Mouse (Mus musculus): ENCODE results near the gene Sez6.

Sez6 gene

DNA sequence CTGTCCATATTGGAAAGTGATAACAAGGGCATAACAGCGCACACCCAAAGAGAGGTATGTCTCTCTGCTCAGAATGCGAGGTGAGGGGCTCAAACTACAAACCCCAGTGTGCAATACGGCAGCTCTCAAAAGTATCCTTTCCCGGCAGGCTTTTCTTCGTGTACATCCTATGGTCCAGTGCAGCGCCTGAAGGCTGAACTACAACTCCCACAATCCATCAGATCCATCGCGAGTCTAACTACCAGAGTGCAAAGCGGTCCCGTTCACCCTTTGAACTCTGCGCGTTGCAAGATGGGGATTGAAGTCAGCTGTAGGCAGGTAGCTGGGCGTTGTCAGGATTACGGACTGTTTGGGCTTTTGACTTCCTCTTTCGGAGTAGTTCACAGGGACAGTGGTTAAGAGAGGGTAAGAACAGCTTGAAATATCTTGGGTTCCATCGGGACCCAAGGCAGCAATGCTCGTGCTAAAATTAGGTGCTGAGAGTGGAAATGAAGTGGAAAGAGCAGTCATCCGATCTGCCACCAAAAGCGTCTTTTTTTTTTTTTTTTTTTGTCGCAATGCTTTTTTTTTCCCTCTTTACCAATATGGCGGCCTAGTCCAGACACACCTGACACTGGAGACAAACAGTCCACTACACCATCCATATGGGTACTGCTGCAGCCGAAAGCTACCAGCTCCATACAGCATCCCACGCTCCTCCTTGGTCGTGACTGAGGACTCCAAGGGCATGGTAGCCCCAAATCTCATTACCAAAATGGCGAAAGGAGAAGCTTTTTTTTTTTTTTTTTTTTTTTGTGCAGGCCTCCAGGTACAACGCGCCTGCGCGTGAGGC is 51.2 kb downstream of the Sez6 start:
- DNase-seq = peak; percentile 97 to 99

DNA sequence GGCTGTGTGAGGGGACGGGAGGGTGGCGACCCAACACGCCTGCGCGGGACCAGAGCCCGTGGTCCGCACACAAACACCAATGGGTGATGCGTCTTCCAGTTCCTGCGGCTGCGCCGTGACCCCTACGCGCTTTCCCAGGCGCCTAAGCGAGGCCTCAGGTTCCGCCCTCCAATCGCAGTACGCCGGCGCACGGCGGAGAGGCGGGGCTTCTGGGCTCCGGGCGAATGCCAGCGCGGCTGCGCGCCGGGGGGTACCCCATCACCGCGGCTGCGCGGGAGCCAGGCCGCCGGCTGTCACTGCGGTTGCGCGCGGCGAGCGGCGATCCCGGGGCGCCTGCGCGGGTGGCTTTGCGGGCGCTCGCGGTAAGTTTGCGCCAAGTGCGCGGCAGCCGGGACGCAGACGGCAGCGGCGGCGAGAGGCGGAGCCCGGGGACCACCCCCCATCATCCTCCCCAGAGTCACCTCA is 51.9 kb downstream of the Sez6 start, which contains the start of gene Phf12:
Gene Phf12, plus strand, starts transcription at position 314 of the 465 bp plus-strand sequence.
- peak; percentile 100 for DNase-seq

DNA sequence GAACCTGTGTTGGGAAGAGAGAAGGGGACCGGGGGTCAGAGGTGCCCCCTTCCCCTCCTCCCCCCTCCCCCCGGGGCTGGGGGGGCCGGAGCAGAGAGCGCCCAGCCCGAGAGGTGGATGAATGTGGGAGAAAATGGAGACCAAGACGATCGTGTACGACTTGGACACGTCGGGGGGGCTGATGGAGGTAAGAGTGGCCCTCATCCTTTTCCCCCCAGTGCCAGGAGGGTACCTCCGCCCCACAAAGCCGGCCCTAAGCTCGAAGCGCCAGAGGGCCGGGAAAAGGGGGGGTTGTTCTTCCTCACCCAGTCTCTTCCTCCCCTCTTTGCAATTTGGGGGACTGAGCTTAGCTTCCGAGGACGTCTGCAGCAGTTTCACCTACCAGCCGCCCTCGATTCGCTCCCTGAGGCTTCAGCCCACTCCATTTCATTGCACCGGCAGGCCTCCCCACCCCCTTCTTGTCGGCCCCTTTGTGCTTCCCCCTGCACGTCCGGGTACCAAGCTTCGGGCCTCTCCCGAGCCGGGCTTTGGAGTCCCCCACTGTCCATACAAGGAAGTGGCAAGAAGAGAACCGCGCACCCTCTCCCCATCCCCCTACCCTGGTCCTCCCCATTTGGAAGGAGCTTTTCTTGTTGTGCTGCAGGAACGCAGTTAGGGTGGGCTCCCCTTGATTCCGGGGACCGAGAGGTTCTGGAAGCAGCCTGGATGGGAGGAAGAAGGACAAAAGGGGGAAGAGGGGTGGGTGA is 52.8 kb downstream of the Sez6 start:
- peak; percentile 47 to 53 for DNase-seq

DNA sequence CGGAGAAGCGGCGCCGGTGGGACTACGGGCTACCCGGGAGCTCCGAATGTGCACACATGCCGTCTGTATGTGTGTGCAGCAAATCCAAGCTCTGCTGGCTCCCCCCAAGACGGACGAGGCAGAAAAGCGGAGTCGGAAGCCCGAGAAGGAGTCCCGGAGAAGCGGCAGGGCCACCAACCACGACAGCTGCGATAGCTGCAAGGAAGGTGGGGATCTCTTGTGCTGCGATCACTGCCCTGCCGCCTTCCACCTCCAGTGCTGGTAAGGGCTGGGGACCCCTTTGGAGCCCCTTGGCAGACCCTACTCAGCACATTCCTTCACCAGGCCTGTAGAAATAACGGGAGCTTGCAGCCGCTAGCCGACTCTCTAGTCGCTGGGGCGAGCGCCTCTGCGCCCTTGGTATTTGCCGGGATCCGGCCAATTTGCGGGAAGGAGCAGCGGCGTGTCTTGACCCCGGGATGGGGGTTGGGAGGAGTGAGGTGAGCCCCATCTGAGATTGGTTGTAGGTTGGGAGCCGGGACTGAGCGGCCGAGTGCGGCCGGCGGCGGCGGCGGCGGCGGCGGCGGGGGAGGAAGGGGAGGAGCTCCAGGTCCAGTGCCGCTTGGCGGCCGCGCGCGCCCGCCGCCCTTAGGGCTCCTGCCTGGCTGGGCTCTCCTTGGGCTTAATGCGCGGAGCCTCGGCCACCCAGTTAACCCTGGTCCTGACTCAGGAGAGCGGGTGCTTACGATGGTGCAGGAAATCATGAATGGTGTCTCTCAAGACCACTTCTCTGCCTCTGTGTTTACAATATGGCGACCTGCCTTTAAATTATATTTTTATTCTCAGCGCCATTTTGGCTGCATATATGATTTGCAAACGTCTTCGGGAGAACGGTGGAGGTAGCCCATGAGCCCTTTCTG is 53.6 kb downstream of the Sez6 start:
- DNase-seq = peak; percentile 61 to 73

DNA sequence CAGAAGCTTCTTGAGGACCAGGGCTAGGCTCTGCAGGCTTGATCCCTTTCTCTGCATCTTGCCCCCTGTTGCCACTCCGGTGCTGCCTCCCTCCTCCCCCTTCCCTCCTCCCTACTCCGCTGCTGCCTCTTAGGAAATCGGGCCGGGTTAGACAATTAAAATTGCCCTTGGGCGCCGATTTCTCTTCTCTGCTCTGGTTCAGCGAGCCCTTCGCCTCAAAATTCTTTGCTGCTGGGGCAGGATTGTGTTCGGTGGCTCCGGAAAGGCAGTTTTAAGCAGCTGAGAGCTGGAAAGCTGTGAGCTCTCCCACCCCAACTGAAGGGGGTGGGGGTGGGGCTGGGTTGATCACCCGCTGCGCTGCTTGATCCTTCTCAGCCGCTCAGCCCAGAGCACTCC is 54.2 kb downstream of the Sez6 start:
- DNase-seq = peak; percentile 56 to 57

DNA sequence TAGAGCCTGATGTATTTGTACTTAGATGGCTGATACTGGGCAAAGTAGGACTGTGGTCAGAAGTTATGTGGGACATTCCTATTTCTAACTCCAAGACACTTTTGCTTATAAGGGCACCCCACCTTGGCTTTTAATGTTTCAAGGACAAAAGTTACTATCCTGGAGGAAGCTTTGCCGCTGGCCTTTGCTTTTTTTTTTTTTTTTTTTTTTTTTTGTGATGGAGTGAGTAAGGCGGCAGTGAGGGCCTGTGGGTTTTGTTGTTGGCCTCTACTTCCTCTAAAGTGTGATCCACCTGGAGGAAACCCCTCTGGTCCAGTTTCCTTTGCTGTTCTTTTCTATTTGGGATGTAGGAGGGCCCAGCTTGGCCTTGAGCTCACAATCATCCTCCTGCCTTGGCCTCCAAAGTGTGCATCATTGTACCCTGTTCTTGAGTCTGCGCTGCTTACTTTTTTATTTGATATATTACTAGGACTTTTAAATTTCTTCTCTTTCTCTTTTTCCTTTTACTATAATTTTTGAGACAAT is 55.0 kb downstream of the Sez6 start:
- DNase-seq = no peak

DNA sequence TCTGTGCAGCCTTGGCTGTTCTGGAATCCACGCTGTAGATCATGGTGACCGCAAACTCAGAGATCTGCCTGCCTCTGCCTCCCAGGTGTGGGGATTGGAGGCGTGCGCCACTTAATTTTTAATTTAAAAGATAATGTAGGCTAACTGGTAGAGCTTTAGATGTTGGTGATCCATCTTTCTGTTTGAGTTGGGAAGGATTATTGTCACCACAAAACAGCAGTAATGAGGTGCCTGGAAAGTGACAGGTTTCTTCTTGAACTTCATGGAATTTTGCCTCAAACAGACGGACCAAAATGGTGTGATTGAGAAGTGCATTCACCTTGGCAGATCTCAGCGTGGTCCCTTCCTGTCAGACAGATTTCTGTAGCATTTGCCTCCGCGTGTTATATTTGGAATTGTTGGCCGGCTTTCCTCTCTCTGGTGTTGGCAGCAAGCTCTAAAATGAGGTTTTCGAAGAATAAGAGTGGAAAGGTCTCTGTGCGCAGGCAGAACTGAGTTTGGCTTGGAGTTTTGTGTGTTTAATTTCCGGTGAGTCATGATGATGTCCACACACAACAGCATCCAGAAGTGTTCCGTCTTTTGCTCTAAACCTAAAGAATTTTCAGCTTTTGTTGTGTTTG is 58.6 kb downstream of the Sez6 start:
- DNase-seq = no peak

DNA sequence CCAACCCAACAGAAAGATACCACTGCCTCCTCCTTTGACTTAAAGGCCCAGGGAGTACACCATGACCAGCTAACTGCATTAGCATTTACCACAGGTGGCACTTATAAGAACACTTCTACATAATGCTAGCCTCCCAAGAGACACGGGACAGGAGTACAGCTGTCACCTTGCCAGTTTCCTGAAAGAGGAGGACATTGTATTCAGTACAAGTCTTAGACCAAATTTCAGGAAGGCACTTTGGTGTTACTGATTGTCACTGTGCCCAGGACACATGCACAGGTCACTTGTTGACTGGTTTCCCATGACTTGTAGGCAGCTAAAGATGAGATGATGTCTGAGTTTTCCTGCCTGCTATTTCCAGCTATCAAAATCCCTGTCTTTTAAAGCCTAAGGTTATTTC is 65.0 kb downstream of the Sez6 start:
- no peak for DNase-seq

DNA sequence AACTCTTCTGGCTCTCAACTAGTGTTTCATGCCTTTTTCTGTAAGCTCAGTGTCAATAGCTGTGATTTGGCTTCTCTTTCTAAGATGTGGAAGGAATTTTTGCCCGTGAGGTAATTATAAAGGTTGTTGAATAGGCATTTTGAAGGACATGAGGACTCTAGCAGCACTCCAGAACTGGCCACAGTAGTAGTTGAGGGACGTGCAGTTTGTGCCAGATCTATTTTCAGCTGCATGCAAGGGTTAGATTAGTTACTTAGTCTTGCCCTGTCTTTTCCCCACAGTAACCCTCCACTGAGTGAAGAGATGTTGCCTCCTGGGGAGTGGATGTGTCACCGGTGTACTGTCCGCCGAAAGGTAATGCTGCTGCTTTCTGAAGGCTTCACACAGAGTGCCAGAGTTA is 75.8 kb downstream of the Sez6 start:
- no peak for DNase-seq

DNA sequence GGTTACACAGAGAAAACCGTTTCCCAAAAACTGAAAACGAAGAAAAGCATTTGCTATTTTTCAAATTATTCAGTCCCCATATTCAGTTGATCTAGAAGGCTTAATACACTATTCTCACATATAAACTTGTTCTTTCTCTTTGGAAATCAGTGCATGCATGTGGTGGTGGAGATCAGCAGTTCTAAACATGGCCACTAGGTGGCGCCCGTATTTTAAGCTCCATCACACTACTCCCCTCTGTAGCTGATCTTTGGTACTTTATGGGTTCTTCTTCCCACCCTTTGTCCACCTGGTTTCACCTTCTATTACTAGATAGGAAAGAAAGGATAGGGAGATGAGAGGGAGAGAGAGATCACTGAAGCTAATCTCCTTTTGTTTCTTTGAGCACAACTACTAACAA is 89.1 kb downstream of the Sez6 start:
- peak; percentile 47 to 79 for DNase-seq

DNA sequence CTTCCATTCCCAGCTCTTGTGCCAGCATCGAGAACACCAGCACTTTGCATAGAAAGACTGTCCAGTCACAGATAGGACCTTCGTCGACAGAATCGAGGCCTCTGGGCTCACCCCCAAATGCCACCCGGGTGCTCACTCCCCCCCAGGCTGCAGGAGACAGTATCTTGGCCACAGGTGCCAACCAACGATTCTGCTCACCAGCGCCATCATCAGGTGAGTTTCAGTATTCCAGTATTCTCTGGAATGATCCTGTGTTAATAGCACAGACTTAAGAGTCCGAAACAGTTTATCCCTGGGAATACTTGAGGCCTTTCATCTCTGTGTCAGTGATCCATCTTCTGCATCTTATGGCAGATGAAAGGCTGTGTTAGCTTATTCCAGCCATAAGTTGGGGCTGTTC is 93.0 kb downstream of the Sez6 start:
- DNase-seq = peak in 1 of 2 experiments; percentile 46
